Mouse (Mus musculus): ENCODE results near the gene Ttc12.

The Ttc12 gene

DNA sequence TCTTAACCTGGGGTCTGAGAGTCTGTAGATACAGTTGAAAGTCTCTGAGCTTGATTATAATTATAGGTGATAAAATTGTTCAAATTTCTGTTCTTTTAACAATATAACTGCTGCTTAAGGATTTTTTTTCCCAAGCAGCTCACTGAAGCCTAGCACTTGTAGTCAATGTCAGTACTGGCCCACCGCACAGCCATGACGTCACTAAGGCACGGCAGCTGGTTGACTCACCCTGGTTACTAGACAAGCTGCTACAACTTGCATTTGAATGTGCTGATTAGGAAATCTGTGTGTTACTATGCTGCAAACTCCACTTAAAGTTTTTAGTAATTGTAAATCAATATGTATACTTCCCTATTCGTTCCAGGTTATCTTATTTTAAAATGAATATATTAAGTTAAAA, 4.6 kb upstream of the Ttc12 start:
- in situ Hi-C loops (cut with MboI; ENCODE audit: low sequenced_read_pairs) = loop anchor here (25.0 kb wide), 1 partner anchor 1047 kb away; the partner anchor contains the start of gene Pts

DNA sequence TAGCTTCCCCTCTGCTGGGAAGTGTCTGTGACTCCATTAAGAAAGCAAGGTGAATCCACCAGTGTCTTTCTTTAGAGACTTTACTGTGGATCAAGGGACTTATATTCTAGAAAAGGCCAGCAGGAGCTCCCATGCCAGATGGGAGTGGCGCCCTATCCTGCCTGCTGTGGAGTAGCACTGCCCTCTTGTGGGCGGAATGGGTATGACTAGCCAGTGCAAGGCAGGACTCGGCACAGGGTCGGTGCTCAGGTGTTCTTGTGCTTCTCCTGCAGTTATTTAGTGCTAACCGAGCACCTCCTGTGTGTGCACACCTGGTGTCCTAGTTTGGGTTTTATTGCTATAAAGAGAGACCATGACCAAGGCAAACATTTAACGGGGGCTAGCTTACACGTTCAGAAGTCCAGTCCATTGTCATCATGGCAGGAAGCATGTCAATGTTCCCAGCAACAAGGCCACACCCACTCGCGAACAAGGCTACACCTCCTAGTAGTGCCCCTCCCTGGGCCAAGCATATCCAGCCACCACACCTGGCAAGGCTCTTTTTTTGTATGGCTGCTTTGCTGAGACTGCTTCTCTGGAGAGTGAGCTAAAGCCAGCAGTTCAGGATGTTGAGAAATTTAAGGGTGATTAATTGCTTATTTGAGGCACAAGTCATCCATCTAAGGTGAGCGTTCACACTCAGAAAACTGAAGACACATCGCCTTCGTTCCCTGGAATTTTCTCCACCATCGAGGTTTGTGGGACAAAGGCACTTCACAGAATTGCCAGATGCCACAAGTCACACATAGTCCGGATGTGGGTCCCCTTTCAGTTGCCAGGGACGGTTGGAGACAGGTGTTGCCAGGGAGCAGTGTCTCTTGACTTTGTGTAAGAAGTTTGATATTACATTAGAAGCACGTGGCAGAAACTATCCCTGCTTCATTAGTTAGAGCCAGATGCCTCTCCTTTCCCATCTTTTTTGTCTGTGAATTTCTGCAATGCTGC, 3.2 kb upstream of the Ttc12 start:
- in situ Hi-C loops (cut with MboI; ENCODE audit: low sequenced_read_pairs) = loop anchor here (10.0 to 25.0 kb wide), 2 partner anchors 244 to 1048 kb away; partner anchors contain the start of gene Pts

DNA sequence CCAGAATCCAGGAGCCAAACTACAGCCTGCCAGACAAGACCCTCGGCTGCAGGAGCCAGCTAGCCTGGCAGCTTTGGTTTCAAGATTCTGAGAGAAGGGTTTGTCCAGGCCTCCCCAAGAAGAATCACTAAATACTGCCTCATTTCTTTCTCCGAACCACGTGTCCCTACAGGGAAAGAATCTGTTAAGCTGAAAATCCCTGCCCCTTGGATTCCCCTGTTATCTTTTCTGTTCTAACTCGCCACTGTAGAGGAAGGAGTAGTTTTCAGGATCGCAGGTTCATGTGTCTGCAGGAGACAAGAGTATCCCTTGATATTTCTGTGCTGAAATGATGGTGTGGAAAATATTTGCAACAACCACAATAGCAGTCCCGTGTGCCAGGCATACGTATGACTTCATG, 2.2 kb upstream of the Ttc12 start:
- in situ Hi-C loops (cut with MboI; ENCODE audit: low sequenced_read_pairs) = loop anchor here (10.0 to 25.0 kb wide), 2 partner anchors 243 to 1049 kb away; partner anchors contain the start of gene Pts

DNA sequence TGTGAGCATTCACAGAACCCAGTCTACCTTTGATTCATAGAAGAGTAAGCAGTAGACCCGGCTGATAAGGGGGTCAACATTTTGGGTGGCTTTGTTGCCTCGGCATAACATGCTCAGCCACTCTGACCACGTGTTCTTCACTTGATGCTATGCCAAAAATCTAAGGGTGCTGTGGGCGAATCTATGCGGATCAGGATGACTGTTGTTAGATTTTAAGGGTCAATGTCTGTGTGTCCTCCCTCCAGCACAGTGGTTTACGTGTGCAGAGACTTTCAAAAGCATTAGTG, 1.6 kb upstream of the Ttc12 start:
- in situ Hi-C loops (cut with MboI; ENCODE audit: low sequenced_read_pairs) = loop anchor here (10.0 to 25.0 kb wide), 2 partner anchors 243 to 1050 kb away; partner anchors contain the start of gene Pts

DNA sequence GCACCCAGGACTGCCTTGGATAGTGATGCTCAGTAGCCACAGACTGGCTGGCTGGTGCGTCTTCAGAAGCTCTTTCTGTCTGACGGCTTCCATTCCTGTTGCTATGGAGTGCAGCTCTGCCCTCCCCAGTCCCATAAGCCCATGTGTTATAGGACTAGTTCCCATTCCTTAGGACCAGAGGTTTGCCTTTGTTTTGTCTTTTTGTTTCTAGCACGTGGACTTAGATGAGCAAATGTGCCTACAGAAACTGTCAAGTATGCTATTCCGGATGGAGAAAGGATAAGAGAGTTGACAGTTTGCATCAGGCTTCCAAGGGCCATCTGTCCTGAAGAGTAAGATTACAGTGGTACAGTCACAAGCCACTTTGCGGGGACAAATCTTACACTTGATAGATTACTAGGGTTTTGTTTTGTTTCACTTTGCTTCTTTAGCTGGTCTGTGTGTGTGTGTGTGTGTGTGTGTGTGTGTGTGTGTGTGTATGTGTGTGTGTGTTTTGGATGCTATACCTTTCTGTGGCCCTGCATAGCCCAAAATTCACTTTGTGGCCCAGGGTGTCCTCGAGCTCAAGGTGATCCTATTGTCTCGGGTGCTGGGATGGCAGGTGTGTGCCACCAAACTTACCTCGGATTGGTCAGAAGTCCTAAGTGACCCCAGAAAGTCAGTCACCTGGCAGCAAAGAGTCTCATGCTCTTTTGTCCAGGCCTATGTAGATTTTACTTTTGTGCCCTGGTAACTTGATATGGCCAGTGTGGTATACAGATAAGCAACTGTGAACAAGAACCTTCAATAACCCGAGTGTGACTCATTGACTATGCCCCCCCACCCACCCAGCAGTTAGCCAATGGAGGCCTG, 1.0 kb upstream of the Ttc12 start:
- in situ Hi-C loops (cut with MboI; ENCODE audit: low sequenced_read_pairs) = loop anchor here (10.0 to 25.0 kb wide), 2 partner anchors 242 to 1050 kb away; partner anchors contain the start of gene Pts

DNA sequence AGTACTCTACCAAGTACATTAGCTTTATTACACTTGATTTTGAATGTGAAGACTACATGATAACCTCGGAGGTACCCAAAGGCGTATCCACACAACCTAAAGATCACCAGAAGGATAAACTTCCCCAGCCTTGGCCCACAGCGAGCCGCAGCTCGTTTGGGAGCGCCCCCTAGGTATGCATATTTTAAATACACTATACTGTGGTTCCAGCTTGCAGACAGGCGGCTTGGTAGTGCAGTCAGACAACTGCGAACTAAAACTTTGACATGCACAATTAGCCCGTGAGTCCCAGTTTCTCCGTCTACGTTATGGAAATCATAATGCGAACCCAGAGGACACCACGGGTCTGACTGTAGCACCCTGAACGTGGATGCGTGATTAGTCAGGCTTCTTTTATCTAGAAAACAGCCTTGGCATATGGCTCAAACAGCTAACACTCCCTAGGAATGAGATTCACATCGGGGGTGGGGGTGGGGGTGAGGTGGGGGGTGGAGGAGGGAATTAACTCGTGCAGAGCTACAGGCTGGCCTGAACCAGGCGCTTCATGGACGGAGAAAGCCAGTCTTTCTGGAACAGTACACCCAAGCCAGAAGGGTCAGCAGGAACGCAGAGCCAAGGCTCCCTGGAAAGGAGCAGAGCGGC, 654 bp downstream of the Ttc12 start:
- in situ Hi-C loops (cut with MboI; ENCODE audit: low sequenced_read_pairs) = loop anchor here (10.0 to 25.0 kb wide), 2 partner anchors 241 to 1052 kb away; partner anchors contain the start of gene Pts

- in situ Hi-C loops (cut with MboI; ENCODE audit: low sequenced_read_pairs) = loop anchor here (5.0 to 25.0 kb wide), 3 partner anchors 239 to 1054 kb away; partner anchors contain the start of gene Pts
These were observed 2.7 kb downstream of the Ttc12 start for GRCm38 (mm10) chr9:49483316-49483715.

GRCm38 (mm10) chr9:49472126-49472525, 13.9 kb downstream of the Ttc12 start:
- in situ Hi-C loops (cut with MboI; ENCODE audit: low sequenced_read_pairs) = no loop called here

DNA sequence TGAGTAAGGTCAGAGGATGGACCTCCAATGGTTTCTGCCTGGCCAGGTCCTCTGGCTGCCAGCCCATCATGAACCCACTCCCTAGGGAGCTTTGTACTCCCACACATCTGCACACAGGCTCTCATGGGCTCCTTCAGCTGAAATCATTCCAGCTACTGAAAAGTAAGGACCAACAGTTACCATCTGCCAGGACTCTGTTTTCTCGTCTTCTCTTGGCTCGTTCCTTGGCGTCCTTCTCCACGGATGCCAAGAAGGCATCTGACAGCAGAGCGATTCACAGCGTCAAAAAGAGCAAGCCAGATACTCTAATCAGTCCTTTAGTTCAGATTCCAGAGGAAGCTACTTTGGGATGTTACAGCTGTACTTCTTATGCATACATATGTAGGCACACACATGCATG, 15.1 kb downstream of the Ttc12 start:
- in situ Hi-C loops (cut with MboI; ENCODE audit: low sequenced_read_pairs) = no loop called here

- in situ Hi-C loops (cut with MboI; ENCODE audit: low sequenced_read_pairs) = no loop called here
These were observed 16.0 kb downstream of the Ttc12 start for GRCm38 (mm10) chr9:49470006-49470405.

GRCm38 (mm10) chr9:49456136-49456535, 29.9 kb downstream of the Ttc12 start:
- in situ Hi-C loops (cut with MboI; ENCODE audit: low sequenced_read_pairs) = no loop called here

DNA sequence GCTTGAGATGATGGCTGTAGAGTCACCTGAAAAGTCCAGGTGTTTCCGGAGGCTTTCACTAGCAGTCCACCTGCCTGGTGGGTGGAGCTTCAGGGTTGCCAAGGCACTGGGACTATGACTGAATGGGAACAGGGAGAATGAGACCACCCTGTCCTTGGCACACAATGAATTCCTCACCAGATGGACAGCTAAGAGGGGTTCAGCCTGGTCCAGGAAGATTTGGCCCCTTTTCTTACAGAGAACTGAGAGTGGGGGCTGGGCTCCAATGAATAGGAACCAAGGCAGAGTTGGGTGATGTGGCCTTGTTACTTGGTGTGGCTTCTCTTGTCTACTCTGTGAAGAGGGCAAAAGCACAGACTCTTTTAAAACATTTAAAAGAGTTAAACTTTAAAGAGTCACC, 33.6 kb downstream of the Ttc12 start:
- in situ Hi-C loops (cut with MboI; ENCODE audit: low sequenced_read_pairs) = no loop called here

- in situ Hi-C loops (cut with MboI; ENCODE audit: low sequenced_read_pairs) = no loop called here
These were observed 35.5 kb downstream of the Ttc12 start for GRCm38 (mm10) chr9:49450491-49450890.

DNA sequence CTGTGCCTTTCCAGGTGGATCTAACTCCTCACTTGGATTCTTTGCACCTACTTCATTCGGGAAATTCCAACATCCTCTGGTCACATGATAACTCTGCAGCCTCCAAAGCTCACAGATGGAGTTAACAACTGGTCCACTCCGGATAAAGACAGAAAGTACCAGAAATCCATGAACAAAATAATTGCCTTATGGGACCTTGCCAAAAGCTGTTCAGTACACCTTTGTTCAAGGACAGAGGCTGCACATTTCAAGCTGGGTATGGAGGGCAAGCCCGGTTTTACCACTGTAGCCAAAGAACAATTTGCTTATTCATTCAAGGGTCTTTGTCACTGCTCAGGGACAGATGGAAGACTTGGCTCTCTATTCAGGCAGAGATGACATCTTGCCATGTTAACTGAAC, 43.4 kb downstream of the Ttc12 start:
- in situ Hi-C loops (cut with MboI; ENCODE audit: low sequenced_read_pairs) = no loop called here

- in situ Hi-C loops (cut with MboI; ENCODE audit: low sequenced_read_pairs) = no loop called here
These were observed 58.5 kb downstream of the Ttc12 start for GRCm38 (mm10) chr9:49427478-49427877.

DNA sequence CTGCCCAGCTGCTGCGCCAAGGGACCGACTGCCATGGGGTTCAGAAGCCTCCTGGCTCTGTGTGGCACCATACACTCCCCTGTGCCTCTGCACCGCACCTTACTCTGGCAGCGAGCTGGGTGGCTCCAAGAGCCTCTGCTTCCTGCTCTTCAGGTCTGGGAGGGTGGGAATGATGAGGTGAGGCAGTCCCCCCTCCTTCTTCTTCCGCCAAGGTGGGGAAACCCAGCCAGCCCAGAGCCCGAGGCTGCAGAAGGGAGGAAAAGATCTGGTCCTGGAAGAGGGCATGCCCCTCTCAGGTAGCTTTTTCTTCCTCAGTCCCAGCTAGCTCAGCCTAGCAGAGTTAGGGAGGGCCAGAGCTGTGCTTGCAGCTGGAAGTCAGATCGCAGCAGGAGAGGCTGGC, 59.1 kb downstream of the Ttc12 start, which contains the start of gene Ankk1:
TSS of gene Ankk1 (minus strand) at position 101 of the 400 bp plus-strand sequence.
- in situ Hi-C loops (cut with MboI; ENCODE audit: low sequenced_read_pairs) = no loop called here

GRCm38 (mm10) chr9:49425585-49425984, 60.4 kb downstream of the Ttc12 start:
- in situ Hi-C loops (cut with MboI; ENCODE audit: low sequenced_read_pairs) = no loop called here

- in situ Hi-C loops (cut with MboI; ENCODE audit: low sequenced_read_pairs) = no loop called here
These were observed 62.2 kb downstream of the Ttc12 start for GRCm38 (mm10) chr9:49423866-49424265.

DNA sequence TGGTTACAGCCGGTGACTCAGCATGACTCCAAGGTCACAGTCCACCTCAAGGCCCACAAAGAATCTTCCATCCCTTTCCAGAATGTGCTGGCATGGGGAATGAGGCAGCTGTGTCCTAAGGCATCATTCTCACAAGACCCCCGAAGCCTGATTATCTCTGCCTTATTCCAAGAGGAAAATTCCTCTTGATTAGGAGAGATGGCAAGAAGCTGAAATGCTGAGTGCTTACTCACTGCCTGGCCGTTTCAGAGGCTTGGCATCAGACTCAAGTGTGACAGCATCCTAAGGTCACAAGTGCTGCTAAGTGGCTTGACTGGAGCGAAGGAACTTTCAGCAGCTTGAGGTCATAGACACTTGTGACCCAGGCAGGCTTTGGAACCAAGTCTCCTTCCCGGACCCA, 75.4 kb downstream of the Ttc12 start:
- in situ Hi-C loops (cut with MboI; ENCODE audit: low sequenced_read_pairs) = no loop called here

GRCm38 (mm10) chr9:49407028-49407427, 79.0 kb downstream of the Ttc12 start:
- in situ Hi-C loops (cut with MboI; ENCODE audit: low sequenced_read_pairs) = no loop called here

GRCm38 (mm10) chr9:49403711-49404110, 82.3 kb downstream of the Ttc12 start:
- in situ Hi-C loops (cut with MboI; ENCODE audit: low sequenced_read_pairs) = no loop called here
